Mouse (Mus musculus): ENCODE data around the gene Dcbld2.
A peak's percentile ranks its signal among the peaks of the same experiment; 100 is the strongest.

Gene Dcbld2

GRCm38 (mm10) chr16:58408062-58408486 is at the start of gene Dcbld2:
Gene Dcbld2 (plus strand): TSS chr16:58408443.
- peak; percentile 94 for DNase-seq (ENCODE audit: low read depth)

DNA sequence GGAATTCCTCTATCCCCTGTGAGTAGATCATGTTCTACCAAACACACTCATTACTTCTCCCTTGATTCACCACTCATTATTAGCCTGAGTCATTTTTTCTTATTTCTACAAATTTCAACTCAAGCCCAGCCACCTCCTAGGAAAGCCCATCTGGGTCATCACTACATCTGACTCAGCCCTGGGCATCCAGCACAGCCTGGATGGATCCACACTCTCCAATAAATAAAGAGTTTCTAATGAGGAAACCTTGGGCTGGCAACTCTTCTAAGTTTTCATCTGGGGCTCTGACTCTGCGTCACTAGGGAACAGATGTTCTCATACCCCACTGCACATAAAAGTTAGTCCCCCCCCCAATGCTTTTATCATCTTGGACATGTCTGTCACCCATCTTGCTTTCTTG is 31.1 kb upstream of the Dcbld2 start:
- DNase-seq (ENCODE audit: low read depth), result no peak

DNA sequence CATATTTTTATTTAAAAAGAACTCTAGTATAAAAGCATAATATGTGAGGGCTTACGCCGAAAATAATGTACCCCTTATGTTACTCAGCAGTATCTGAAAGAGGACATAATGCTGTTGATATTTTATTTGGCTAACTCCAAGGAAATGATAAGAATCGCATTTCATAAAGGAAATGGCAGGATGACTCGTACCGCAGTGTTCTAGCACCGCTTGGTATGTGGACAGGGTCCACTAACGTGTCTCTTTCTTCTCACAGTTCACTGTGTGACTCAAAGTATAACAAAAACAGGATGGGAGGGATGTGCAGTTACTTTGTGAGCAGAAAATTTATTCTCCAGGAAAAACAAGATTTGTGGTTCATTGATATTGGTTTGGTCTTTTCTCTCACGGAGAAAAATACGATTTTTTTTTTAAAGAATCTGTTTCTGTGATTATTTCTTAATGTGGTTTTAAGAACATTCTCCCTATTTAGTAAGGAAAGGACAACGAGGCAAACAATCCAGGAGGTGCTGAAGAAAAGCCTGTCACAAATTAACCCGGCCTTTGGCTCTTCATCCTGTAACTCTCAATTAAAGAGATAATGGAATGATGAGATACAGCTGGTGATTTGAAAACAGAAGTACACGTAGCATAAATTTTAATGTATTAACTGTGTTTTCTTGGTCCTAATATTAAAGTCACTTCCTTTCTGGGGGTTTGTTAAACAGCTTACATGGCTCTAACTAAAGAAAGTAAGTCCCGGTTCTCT is 30.3 kb upstream of the Dcbld2 start:
- no peak for DNase-seq (ENCODE audit: low read depth)

- no peak for DNase-seq (ENCODE audit: low read depth)
These were observed 21.9 kb upstream of the Dcbld2 start for GRCm38 (mm10) chr16:58386241-58386757.

DNA sequence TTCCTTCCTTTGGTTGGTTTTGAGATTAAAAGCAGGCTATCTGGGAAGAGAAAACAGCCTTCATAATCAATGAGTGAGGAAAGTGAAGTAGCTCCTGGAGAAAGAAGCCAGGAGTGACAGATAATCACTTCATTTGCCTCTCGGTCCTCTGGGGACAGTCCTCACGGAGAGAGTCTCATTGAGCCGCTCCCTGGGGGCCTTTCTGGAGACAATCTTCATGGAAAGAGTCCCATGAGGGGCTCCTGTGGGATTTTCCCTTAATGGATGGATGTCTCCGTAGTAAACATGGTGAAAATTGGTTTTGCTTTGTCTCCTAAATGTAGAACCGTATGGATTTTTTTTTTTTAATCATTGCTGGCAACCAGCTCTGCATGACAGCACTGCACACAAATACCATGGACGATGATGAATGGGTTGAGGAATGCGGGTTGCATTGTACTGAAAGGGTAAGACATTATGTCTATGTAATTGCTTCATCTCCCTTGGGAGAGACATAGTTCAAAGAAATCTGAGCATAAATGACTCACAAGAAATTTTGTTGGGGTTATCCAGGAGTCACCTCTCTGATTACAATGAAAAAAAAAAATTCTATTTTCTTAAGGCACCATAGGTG is 19.0 kb upstream of the Dcbld2 start:
- no peak for DNase-seq (ENCODE audit: low read depth)

DNA sequence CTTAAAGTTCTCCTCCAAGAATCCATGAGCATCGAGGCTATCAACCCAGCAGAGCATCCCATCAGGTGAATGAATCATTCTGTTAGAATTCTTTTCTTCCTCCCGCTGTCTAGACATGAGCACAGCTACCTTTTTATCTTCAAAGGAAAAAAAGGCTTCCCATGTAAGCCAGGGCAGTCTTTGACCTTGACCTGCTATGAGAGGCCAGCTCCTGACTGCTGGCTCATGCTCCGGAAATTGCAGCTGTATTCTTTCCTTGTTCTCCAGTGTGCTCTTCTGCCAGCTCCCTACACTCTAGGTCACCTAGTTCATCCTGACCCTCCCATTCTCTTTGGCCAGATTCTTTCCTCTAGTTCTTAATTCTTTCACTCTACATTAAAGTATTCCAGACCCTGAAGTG is 15.2 kb upstream of the Dcbld2 start:
- DNase-seq (ENCODE audit: low read depth), result no peak

- DNase-seq (ENCODE audit: low read depth), result no peak
These were observed 14.1 kb upstream of the Dcbld2 start for GRCm38 (mm10) chr16:58394156-58394555.

GRCm38 (mm10) chr16:58398604-58399003 is 9.6 kb upstream of the Dcbld2 start:
- no peak for DNase-seq (ENCODE audit: low read depth)

DNA sequence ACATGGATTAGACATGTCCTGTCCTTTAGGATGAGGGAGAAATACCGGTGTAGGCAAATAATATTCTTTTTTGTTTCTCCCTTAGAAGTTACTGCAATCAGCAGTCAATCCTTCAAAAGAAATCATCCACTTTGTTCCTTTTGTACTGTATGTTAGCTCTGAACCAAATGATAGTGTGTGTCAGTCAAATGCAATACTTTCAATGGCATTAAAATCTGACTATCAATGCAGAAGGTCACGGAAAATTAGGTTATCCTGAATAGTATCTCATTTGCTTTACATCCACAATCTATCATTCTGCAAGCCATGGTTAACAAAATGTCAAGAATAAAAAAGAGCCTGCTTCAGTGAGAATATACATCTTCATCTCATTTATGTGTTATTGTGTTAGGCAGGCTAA is 7.2 kb upstream of the Dcbld2 start:
- no peak for DNase-seq (ENCODE audit: low read depth)

- no peak for DNase-seq (ENCODE audit: low read depth)
These were observed 3.6 kb upstream of the Dcbld2 start for GRCm38 (mm10) chr16:58404665-58405064.

- DNase-seq (ENCODE audit: low read depth), result no peak
These were observed 3.0 kb upstream of the Dcbld2 start for GRCm38 (mm10) chr16:58405271-58405670.

DNA sequence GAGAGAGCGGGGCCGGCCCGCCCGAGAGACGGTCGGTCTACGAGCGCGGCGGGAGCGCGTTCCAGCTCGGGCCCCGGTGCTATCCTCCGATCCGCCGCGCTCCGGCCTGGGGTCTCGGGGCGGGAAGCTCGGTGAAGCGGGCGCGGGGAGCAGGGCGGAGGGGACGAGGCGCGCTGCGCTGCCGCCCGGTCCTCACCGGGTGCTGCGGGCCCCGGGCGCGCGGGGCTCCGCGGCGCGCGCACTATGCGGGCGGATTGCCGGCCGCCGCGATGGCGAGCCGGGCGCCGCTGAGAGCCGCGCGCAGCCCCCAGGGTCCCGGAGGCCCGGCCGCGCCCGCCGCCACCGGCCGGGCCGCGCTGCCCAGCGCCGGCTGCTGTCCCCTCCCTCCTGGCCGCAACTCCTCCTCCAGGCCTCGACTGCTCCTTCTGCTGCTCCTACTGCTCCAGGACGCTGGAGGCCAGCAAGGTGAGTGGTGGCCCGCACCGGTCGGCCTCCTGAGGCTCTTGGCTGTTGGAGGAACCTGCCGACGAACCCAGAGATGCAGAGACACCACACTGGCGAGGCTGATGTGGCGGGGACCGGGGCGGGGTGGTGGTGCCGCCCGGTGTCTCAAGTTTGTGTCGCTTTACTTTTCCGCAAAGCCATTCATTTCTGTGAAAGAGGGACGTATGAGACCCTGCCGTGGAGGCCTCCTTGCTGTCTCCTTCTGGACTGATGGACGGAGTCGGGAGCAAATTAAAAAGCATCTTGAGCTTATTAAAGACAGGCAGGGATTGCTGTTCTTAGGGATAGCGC is 441 bp downstream of the Dcbld2 start:
- no peak for DNase-seq (ENCODE audit: low read depth)

DNA sequence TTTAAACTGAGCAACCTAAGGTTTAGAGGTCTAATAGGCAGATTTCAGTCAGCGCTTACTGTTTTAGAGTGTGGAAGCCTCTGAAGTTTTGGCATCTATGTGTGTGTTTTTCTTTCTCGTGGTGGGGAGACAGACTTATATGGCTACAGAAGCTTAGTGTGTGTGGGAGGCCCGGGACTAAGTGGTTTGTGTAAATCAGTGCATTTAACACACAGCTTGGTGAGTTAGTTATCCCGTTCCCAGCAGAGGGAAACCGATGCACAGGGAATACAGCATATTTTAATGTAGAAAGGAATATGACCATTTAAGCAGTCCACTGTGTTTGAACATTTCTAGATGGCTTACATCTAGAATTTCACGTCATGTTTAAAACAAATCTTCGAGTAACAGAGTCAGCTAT is 1.6 kb downstream of the Dcbld2 start:
- DNase-seq (ENCODE audit: low read depth), result no peak

DNA sequence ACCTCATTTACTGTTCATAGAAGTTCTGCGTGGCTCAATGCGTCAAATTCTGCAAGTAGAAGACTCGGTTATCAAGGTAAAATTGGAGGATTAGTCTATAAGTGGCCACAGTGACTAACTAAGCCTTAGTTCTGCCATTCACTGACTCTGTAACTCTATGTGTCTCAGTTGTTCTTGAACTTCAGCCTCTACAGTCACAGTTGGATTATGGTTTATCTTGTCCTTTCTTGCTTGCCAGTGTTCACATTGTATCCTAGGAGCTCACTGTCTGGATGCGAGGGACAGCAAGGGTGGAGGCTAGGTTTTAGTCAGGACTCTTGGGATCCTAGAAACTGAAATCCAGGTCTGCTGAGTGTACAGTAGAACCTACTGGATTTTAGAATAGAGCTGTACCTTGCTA is 6.6 kb downstream of the Dcbld2 start:
- no peak for DNase-seq (ENCODE audit: low read depth)

GRCm38 (mm10) chr16:58415500-58415899 is 7.3 kb downstream of the Dcbld2 start:
- no peak for DNase-seq (ENCODE audit: low read depth)

DNA sequence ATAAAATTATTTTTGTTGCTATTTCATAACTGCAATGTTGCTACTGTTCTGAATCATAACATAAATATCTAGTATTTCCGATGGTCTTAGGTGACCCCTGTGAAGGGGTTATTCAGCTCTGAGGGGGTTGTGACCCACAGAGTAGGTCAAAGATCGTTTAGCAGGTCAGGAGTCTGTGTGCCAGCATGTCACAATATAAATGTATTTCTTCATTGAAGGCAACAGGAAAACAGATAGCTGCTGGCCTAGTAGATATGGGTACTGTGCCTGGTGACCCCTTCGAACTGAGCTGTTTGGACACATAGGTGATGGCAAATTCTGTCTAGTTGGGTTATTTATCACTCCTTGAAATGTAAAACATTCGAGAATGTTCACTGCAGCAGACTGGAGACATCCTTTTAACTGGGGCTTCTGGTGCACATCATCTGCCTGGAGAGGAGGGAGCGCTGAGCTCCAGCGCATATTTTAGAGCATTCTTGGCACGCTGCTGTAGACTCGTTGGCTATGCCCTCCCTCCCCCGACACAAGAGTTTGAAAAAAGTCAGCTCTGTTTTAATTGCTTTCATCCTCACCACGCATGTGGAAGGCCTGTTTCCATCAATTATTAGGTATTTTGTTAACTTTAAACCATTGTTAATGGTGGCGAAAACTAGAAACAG is 13.6 kb downstream of the Dcbld2 start:
- no peak for DNase-seq (ENCODE audit: low read depth)

DNA sequence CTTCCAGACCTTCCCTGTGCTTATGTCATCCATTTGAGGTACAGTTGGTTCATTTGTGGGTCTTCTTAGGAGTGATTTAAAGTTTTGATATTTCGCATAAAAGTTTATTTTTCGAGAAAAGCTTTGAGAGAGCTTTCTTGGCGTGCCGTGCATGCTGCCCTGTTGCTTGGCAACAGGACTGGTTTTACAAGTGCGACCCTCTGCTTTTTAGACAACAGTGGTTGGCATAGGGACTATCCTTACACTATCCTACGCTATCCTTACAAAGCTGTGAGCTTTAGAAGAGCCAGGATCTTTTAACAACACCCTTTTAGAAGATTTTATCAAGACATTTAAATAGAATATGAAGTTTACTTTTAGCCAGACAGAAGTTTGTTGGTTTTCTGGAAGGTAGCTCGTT is 22.0 kb downstream of the Dcbld2 start:
- DNase-seq (ENCODE audit: low read depth), result no peak

DNA sequence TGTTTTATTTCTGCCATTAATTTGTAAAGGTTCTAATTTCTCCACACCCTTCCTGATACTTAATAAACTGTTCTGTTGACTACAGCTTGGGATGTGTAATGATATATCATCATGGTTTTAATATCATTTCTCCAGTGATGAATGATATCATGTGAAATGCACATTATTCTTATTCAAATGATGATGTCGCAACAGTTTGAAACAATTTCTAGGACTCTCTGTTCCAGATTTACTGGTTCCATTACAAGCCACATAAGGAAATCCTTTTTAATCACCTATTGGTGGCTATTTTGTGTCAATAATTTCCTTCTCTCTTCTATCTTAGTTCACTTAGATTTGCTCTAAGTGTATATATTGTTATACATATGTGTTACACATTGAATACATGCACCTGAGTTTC is 24.1 kb downstream of the Dcbld2 start:
- no peak for DNase-seq (ENCODE audit: low read depth)

DNA sequence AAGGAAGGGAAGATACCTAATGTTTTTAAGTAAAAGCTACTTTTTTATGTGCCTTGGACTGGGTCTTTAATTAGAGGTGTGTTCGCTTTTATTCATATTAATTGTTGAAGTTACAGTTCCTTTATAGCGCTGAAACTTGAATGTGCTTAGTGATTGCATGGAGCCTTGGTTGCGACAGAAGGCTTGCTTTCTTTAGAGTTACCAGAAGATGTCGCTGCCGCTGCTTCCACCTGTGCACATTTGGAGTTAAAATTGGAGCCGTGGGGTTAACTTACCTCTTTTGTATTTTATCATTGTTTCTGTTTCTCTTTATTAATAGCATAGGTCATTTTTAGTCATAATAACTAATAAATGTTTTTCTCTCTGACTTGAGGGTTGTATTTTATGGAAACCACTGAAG is 36.5 kb downstream of the Dcbld2 start:
- no peak for DNase-seq (ENCODE audit: low read depth)

DNA sequence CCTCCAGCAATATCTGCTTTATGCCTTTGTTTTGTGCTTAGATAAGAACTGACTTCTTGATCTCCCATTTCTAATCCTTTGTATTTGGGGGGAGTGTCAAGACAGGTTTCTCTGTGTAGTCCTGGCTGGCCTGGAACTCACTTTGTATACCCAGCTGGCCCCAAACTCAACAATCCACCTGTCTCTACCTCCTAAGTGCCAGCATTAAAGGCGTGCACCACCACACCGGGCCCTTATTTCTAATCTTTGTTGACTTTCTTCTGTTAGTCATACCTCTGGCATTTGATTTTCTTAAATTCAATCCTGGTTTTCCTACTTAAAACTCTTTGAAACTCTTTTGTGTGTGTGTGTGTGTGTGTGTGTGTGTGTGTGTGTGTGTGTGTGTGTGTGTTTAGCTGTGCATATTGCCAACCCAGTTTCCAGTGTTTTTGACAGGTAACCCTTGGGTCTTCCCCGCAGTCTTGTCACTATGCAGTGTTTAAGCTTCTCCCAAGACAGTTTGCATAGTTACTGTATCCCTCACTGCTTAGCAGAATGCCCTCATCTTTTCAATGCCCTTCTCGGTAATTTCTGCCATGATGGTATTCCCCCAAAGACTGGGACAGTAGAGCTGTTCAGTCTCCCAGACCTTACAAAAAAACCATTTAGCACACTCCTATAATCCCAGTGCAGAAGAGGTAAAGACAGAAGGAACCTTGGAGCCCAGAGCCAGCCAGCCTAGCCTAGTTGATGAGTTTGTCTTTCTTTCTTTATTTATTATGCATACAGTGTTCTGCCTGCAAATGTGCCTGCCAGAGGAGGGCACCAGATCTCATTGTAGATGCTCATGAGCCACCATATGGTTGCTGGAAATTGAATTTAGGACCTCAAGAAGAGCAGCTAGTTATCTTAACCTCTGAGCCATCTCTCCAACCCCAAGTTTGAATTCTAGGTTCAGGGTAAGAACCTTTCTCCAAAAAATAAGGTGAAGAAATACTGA is 38.3 kb downstream of the Dcbld2 start:
- no peak for DNase-seq (ENCODE audit: low read depth)

DNA sequence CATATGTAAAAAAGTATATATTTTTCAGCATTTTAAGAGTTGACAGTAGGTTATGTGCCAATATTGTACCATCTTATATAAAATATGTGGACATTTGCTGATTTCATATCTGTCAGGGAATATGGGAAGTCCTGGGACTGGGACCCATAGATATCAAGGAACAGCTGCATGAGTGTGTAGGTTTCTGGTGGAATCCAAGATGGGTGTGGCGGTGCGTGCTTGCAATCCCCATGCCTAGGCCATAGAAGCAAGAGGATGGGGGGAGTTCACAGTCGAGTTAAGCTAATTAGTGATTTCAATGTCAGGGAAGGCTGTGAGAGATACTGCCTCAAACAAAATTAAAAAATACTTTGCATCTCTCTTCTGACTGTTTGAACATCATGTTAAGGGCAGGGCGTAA is 40.8 kb downstream of the Dcbld2 start:
- DNase-seq (ENCODE audit: low read depth), result no peak
